Mouse (Mus musculus) ZHBTc4 (cell line): ENCODE data around the gene Atp6v0b.

ENCODE experiments used
- DNase-seq: peaks from one replicate; pipeline ENCODE4 v3.0.0-alpha.2; 2011; ENCODE audit warnings: low read depth, low spot score

The Atp6v0b gene

GRCm38 (mm10) chr4:117871787-117872186 lies 15.3 kb downstream of the Atp6v0b start:
- no peak for DNase-seq

GRCm38 (mm10) chr4:117870437-117870836 lies 16.7 kb downstream of the Atp6v0b start:
- DNase-seq: no peak

GRCm38 (mm10) chr4:117869317-117869716 lies 17.8 kb downstream of the Atp6v0b start:
- DNase-seq: no peak

- DNase-seq: peak; percentile 68
These were observed 19.3 kb downstream of the Atp6v0b start for GRCm38 (mm10) chr4:117867823-117868222.

- DNase-seq: no peak
These were observed 20.1 kb downstream of the Atp6v0b start for GRCm38 (mm10) chr4:117867000-117867399.

GRCm38 (mm10) chr4:117866083-117866482 lies 21.1 kb downstream of the Atp6v0b start:
- no peak for DNase-seq

- no peak for DNase-seq
These were observed 24.3 kb downstream of the Atp6v0b start for GRCm38 (mm10) chr4:117862823-117863222.

GRCm38 (mm10) chr4:117860570-117860969 lies 26.6 kb downstream of the Atp6v0b start:
- DNase-seq: no peak

GRCm38 (mm10) chr4:117858794-117859193 lies 28.3 kb downstream of the Atp6v0b start:
- peak; percentile 39 for DNase-seq

- DNase-seq: no peak
These were observed 32.0 kb downstream of the Atp6v0b start for GRCm38 (mm10) chr4:117855146-117855545.

- DNase-seq: no peak
These were observed 34.8 kb downstream of the Atp6v0b start for GRCm38 (mm10) chr4:117852152-117852868.

GRCm38 (mm10) chr4:117850871-117851270 lies 36.3 kb downstream of the Atp6v0b start:
- DNase-seq: no peak

GRCm38 (mm10) chr4:117850176-117850575 lies 37.0 kb downstream of the Atp6v0b start:
- DNase-seq: no peak

GRCm38 (mm10) chr4:117849506-117849905 lies 37.6 kb downstream of the Atp6v0b start:
- no peak for DNase-seq

- no peak for DNase-seq
These were observed 38.1 kb downstream of the Atp6v0b start for GRCm38 (mm10) chr4:117849063-117849462.

- DNase-seq: no peak
These were observed 40.1 kb downstream of the Atp6v0b start for GRCm38 (mm10) chr4:117847011-117847410.

GRCm38 (mm10) chr4:117846261-117846660 lies 40.9 kb downstream of the Atp6v0b start:
- DNase-seq: no peak

GRCm38 (mm10) chr4:117845316-117845715 lies 41.8 kb downstream of the Atp6v0b start:
- DNase-seq: no peak

- DNase-seq: no peak
These were observed 42.7 kb downstream of the Atp6v0b start for GRCm38 (mm10) chr4:117844467-117844866.

- DNase-seq: no peak
These were observed 44.0 kb downstream of the Atp6v0b start for GRCm38 (mm10) chr4:117843101-117843500.

GRCm38 (mm10) chr4:117841566-117841965 lies 45.6 kb downstream of the Atp6v0b start:
- no peak for DNase-seq

- DNase-seq: no peak
These were observed 46.3 kb downstream of the Atp6v0b start for GRCm38 (mm10) chr4:117840821-117841220.

GRCm38 (mm10) chr4:117839366-117839765 lies 47.8 kb downstream of the Atp6v0b start:
- no peak for DNase-seq

GRCm38 (mm10) chr4:117837271-117837670 lies 49.9 kb downstream of the Atp6v0b start:
- DNase-seq: no peak
